Mouse (Mus musculus): ENCODE data around the gene 2310039H08Rik. TPM values are rescaled to one million over a fixed set of nuclear protein-coding genes. Genes with fewer than 3 reads are reported as not detected.

2310039H08Rik gene
- polyA plus RNA-seq, 1 experiment from 2014 or later: 117 TPM

- no peak overlapping the region for H3K4me2 ChIP-seq (replicated peaks; ENCODE audit: low read depth)
- H3K4me1 ChIP-seq (replicated peaks; ENCODE audit: control insufficient read depth, insufficient read depth): no peaks in the 10 kb centered on the region
- no peak overlapping the region for H3K27ac ChIP-seq (replicated peaks)
- WGBS: 88% methylated on average over 6 of the region's 6 CpGs
- ATAC-seq (ENCODE audit: low FRiP score, low TSS enrichment) (no peak), DNase-seq (ENCODE audit: low spot score) (no peak)
- H3K4me3 ChIP-seq (ENCODE audit: low read depth, low read length): no peak overlapping the region
- H3K27me3 ChIP-seq (ENCODE audit: control insufficient read depth, insufficient read depth, low read length): no peaks in the 10 kb centered on the region
- H3K9ac ChIP-seq (ENCODE audit: low read length): no peak overlapping the region
- TF ChIP-seq CTCF (IDR thresholded peaks at IDR 0.05; ENCODE audit: low read depth): no peak
- peaks cover 12% of the 10 kb centered on the region for H3K36me3 ChIP-seq (ENCODE audit: control insufficient read depth, insufficient read depth, low read length)
- no peaks in the 10 kb centered on the region for H3K9me3 ChIP-seq (ENCODE audit: control insufficient read depth, low read length)
Measured at GRCm38 (mm10) chr17:46814497-46814896, 42.1 kb downstream of the 2310039H08Rik start.

- Histone ChIP-seq H3K36me3 (ENCODE audit: control insufficient read depth, insufficient read depth, low read length) (peaks cover 12% of the 10 kb centered on the region), H3K9ac (ENCODE audit: low read length) (no peak overlapping the region), H3K4me2 (replicated peaks; ENCODE audit: low read depth) (no peak overlapping the region), H3K9me3 (ENCODE audit: control insufficient read depth, low read length) (no peaks in the 10 kb centered on the region), H3K4me3 (ENCODE audit: low read depth, low read length) (no peak overlapping the region), H3K27me3 (ENCODE audit: control insufficient read depth, insufficient read depth, low read length) (no peaks in the 10 kb centered on the region), H3K27ac (replicated peaks) (no peak overlapping the region), H3K4me1 (replicated peaks; ENCODE audit: control insufficient read depth, insufficient read depth) (no peaks in the 10 kb centered on the region)
- WGBS: 75% methylated on average over 13 of the region's 13 CpGs
- no peak for DNase-seq (ENCODE audit: low spot score)
- no peak for ATAC-seq (ENCODE audit: low FRiP score, low TSS enrichment)
- no peak for TF ChIP-seq EP300 (optimal IDR thresholded peaks at IDR 0.05)
Measured at GRCm38 (mm10) chr17:46816306-46816705, 43.9 kb downstream of the 2310039H08Rik start.

DNA sequence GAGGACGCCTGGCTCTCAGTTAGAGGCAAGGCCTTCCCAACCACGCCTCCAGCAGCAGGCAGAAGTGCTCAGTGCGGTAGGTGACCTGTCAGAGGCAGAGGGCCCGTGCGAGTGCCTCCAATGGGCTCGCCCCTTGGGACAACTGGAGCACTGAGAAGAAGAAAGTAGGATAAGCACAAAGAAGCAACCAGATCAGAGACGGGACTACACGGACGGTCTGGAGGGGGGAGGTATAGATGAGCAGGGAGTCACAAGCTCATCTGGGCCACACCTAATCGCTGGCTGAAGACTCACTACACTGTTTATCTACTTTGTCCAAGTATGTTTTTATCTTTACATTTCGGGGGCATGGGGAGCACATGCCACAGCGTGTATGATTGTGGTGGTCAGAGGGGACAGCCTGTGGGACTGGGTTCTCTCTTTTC lies 45.3 kb downstream of the 2310039H08Rik start:
- H3K4me1 ChIP-seq (replicated peaks; ENCODE audit: control insufficient read depth, insufficient read depth): no peaks in the 10 kb centered on the region
- H3K36me3 ChIP-seq (ENCODE audit: control insufficient read depth, insufficient read depth, low read length): peaks cover 8% of the 10 kb centered on the region; the same call in 1 of the 2 replicates
- DNase-seq (ENCODE audit: low spot score): no peak
- H3K27me3 ChIP-seq (ENCODE audit: control insufficient read depth, insufficient read depth, low read length): no peaks in the 10 kb centered on the region
- no peak overlapping the region for H3K9ac ChIP-seq (ENCODE audit: low read length)
- no peaks in the 10 kb centered on the region for H3K9me3 ChIP-seq (ENCODE audit: control insufficient read depth, low read length)
- no peak overlapping the region for H3K4me3 ChIP-seq (ENCODE audit: low read depth, low read length)
- WGBS: 85% methylated on average over 12 of the region's 12 CpGs
- ATAC-seq (ENCODE audit: low FRiP score, low TSS enrichment): no peak
- H3K27ac ChIP-seq (replicated peaks): no peak overlapping the region
- TF ChIP-seq CTCF (IDR thresholded peaks at IDR 0.05; ENCODE audit: low read depth): no peak
- TF ChIP-seq EP300 (optimal IDR thresholded peaks at IDR 0.05): no peak
- no peak overlapping the region for H3K4me2 ChIP-seq (replicated peaks; ENCODE audit: low read depth)

DNA sequence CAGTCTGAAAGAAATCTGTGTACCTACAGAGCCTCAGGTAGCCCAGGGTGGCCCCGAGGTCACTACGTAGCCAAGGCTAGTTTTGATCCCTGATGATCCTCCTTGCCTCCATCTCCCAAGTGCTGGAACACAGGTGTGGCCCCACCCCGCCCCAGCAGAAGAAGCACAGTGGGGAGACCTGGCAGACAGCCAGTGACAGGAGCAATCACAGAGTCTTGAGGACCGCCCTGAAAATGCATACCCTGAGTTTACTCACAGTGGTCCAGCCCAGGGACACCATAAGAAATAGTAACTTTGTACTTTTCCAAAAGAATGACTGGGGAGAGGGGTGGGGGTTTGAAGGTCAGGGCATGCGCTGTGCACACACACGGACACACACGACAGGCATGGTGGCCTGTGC lies 48.2 kb downstream of the 2310039H08Rik start:
- H3K27ac ChIP-seq (replicated peaks): no peak overlapping the region
- H3K36me3 ChIP-seq (ENCODE audit: control insufficient read depth, insufficient read depth, low read length): peaks cover 22% of the 10 kb centered on the region
- no peaks in the 10 kb centered on the region for H3K27me3 ChIP-seq (ENCODE audit: control insufficient read depth, insufficient read depth, low read length)
- WGBS: 86% methylated on average over 7 of the region's 7 CpGs
- no peaks in the 10 kb centered on the region for H3K4me1 ChIP-seq (replicated peaks; ENCODE audit: control insufficient read depth, insufficient read depth)
- H3K9me3 ChIP-seq (ENCODE audit: control insufficient read depth, low read length): no peaks in the 10 kb centered on the region
- TF ChIP-seq CTCF (IDR thresholded peaks at IDR 0.05; ENCODE audit: low read depth): no peak
- TF ChIP-seq EP300 (optimal IDR thresholded peaks at IDR 0.05): no peak
- ATAC-seq (ENCODE audit: low FRiP score, low TSS enrichment): no peak
- H3K4me2 ChIP-seq (replicated peaks; ENCODE audit: low read depth): no peak overlapping the region
- H3K4me3 ChIP-seq (ENCODE audit: low read depth, low read length): no peak overlapping the region
- no peak overlapping the region for H3K9ac ChIP-seq (ENCODE audit: low read length)
- no peak for DNase-seq (ENCODE audit: low spot score)

Other genes starting within 250 kb of the 2310039H08Rik start
- 1.9 and 2.6 TPM in 2 replicates for gene Cul9, start 226.2 kb upstream of the 2310039H08Rik start, polyA plus RNA-seq (2015; fragmentation: Nextera tagmentation; extraction: Ambion mirVana)
- 3.7 and 4.3 TPM in 2 replicates for gene Srf, start 216.5 kb upstream of the 2310039H08Rik start, polyA plus RNA-seq (2015; fragmentation: Nextera tagmentation; extraction: Ambion mirVana)
- 29.4 and 32.1 TPM in 2 replicates for gene Ptk7, start 143.1 kb upstream of the 2310039H08Rik start, polyA plus RNA-seq (2015; fragmentation: Nextera tagmentation; extraction: Ambion mirVana)
- 34.5 and 34.8 TPM in 2 replicates for gene Klc4, start 126.6 kb upstream of the 2310039H08Rik start, polyA plus RNA-seq (2015; fragmentation: Nextera tagmentation; extraction: Ambion mirVana)
- 96.4 and 98.8 TPM in 2 replicates for gene Mrpl2, start 126.4 kb upstream of the 2310039H08Rik start, polyA plus RNA-seq (2015; fragmentation: Nextera tagmentation; extraction: Ambion mirVana)
- gene Cul7, start 122.3 kb upstream of the 2310039H08Rik start, polyA plus RNA-seq (2015; fragmentation: Nextera tagmentation; extraction: Ambion mirVana): 12.9 and 14.0 TPM in 2 replicates
- 37.2 and 38.1 TPM in 2 replicates for gene Rrp36, start 98.3 kb upstream of the 2310039H08Rik start, polyA plus RNA-seq (2015; fragmentation: Nextera tagmentation; extraction: Ambion mirVana)
- 142 and 146 TPM in 2 replicates for gene Mea1, start 93.8 kb upstream of the 2310039H08Rik start, polyA plus RNA-seq (2015; fragmentation: Nextera tagmentation; extraction: Ambion mirVana)
- 73.7 and 75.0 TPM in 2 replicates for gene Klhdc3, start 91.7 kb upstream of the 2310039H08Rik start, polyA plus RNA-seq (2015; fragmentation: Nextera tagmentation; extraction: Ambion mirVana)
- gene Ppp2r5d, start 67.5 kb upstream of the 2310039H08Rik start, polyA plus RNA-seq (2015; fragmentation: Nextera tagmentation; extraction: Ambion mirVana): 27.2 and 30.3 TPM in 2 replicates
- gene Pex6, start 61.2 kb upstream of the 2310039H08Rik start, polyA plus RNA-seq (2015; fragmentation: Nextera tagmentation; extraction: Ambion mirVana): 9.8 and 11.8 TPM in 2 replicates
- 2.1 and 3.1 TPM in 2 replicates for gene Gnmt, start 43.5 kb upstream of the 2310039H08Rik start, polyA plus RNA-seq (2015; fragmentation: Nextera tagmentation; extraction: Ambion mirVana)
- 39.0 and 39.9 TPM in 2 replicates for gene Cnpy3, start 20.4 kb upstream of the 2310039H08Rik start, polyA plus RNA-seq (2015; fragmentation: Nextera tagmentation; extraction: Ambion mirVana)
- gene Ptcra, start 8.9 kb upstream of the 2310039H08Rik start, polyA plus RNA-seq (2015; fragmentation: Nextera tagmentation; extraction: Ambion mirVana): 0.50 TPM in 2 replicates
- gene Rpl7l1, start 10.0 kb downstream of the 2310039H08Rik start, polyA plus RNA-seq (2015; fragmentation: Nextera tagmentation; extraction: Ambion mirVana): 93.7 and 95.0 TPM in 2 replicates
- 2.3 and 2.8 TPM in 2 replicates for gene Bicral, start 85.8 kb downstream of the 2310039H08Rik start, polyA plus RNA-seq (2015; fragmentation: Nextera tagmentation; extraction: Ambion mirVana)
- gene Tbcc, start 118.0 kb downstream of the 2310039H08Rik start, polyA plus RNA-seq (2015; fragmentation: Nextera tagmentation; extraction: Ambion mirVana): 42.2 and 45.5 TPM in 2 replicates
- gene Prph2, start 137.8 kb downstream of the 2310039H08Rik start, polyA plus RNA-seq (2015; fragmentation: Nextera tagmentation; extraction: Ambion mirVana): not detected in 2 replicates
- gene Ubr2, start 237.9 kb downstream of the 2310039H08Rik start, polyA plus RNA-seq (2015; fragmentation: Nextera tagmentation; extraction: Ambion mirVana): 5.9 and 6.1 TPM in 2 replicates